27 mouse cellular contexts compared by ENCODE assay signal in genomic region chr13:40856786-40857185, GRCm38 (mm10).
"Had no signal": no experiment of that assay in that cellular context is flagged by ENCODE, and none has a peak within 500 bp of the region (broad histone marks: within the 10 kb centered on the region; RNA-seq: fewer than 3 reads in every experiment).

No protein-coding gene starts in this region.

- H3K4me2 ChIP-seq: heart, embryonic 12.5 days; hindbrain, embryonic 12.5 days; hindbrain, embryonic 14.5 days; intestine, embryonic 15.5 days; kidney, embryonic 15.5 days; limb, embryonic 12.5 days; liver, embryonic 12.5 days had no signal

- ATAC-seq: hindbrain, embryonic 16.5 days; inflammation-experienced regulatory T-cells, adult 6 months; intestine, embryonic 15.5 days; intestine, postnatal 0 days; liver, embryonic 12.5 days had no signal

- H3K4me1 ChIP-seq: hindbrain, embryonic 12.5 days had no signal

- H3K9ac ChIP-seq: heart, embryonic 12.5 days; hindbrain, embryonic 12.5 days; hindbrain, embryonic 14.5 days; intestine, embryonic 15.5 days; kidney, embryonic 15.5 days; limb, embryonic 12.5 days; liver, embryonic 12.5 days; liver, embryonic 14.5 days had no signal

- H3K27me3 ChIP-seq: heart, embryonic 12.5 days; hindbrain, embryonic 12.5 days; intestine, embryonic 15.5 days; kidney, embryonic 15.5 days; limb, embryonic 12.5 days; liver, embryonic 12.5 days had no signal

- H3K36me3 ChIP-seq: heart, embryonic 10.5 days; heart, embryonic 12.5 days; hindbrain, embryonic 10.5 days; hindbrain, embryonic 12.5 days; intestine, embryonic 15.5 days; kidney, embryonic 15.5 days; limb, embryonic 10.5 days; limb, embryonic 12.5 days; liver, embryonic 12.5 days had no signal

- DNase-seq: gastrocnemius, adult 2 months; gastrocnemius, postnatal 10 days; gastrocnemius, postnatal 25 days; heart, postnatal 10 days; heart, postnatal 4 days; kidney, adult 18-20 months; kidney, adult 9 months; kidney, postnatal 25 days; kidney, postnatal 4 days; liver had no signal

- H3K9me3 ChIP-seq: heart, embryonic 10.5 days; heart, embryonic 12.5 days; hindbrain, embryonic 10.5 days; hindbrain, embryonic 12.5 days; intestine, embryonic 15.5 days; kidney, embryonic 15.5 days; limb, embryonic 10.5 days; limb, embryonic 12.5 days; liver, embryonic 12.5 days had no signal

- H3K4me3 ChIP-seq: gastrocnemius, adult 2 months; heart, embryonic 10.5 days; heart, embryonic 12.5 days; hindbrain, embryonic 10.5 days; hindbrain, embryonic 12.5 days; intestine, embryonic 15.5 days; kidney, embryonic 15.5 days; layer of hippocampus, adult 2 months; left cerebral cortex, adult 2 months; limb, embryonic 10.5 days; limb, embryonic 12.5 days; liver, embryonic 12.5 days had no signal

- H3K27ac ChIP-seq: gastrocnemius, adult 2 months; heart, embryonic 10.5 days; hindbrain, embryonic 10.5 days; hindbrain, embryonic 12.5 days; hindbrain, embryonic 14.5 days; intestine, embryonic 15.5 days; kidney, embryonic 15.5 days; kidney, postnatal 0 days; layer of hippocampus, adult 2 months; left cerebral cortex, adult 2 months; limb, embryonic 10.5 days; limb, embryonic 12.5 days; liver, embryonic 12.5 days; liver, embryonic 14.5 days had no signal
